Mouse (Mus musculus) cerebellum, postnatal 14 days (tissue): ENCODE data around the gene Htr3b.
A peak's percentile ranks its signal among the peaks of the same experiment; 100 is the strongest.
"Not testable (repeated sequence)": the region's sequence is repeated elsewhere in the genome, so short reads cannot be mapped to it uniquely, and the experiment has no call there.

Experiments used
- DNase-seq, 2 experiments: peaks; one replicate each; pipeline ENCODE4 v3.0.0; 2021; ENCODE audit warnings: mixed read lengths in 2 of 2

Htr3b gene

DNA sequence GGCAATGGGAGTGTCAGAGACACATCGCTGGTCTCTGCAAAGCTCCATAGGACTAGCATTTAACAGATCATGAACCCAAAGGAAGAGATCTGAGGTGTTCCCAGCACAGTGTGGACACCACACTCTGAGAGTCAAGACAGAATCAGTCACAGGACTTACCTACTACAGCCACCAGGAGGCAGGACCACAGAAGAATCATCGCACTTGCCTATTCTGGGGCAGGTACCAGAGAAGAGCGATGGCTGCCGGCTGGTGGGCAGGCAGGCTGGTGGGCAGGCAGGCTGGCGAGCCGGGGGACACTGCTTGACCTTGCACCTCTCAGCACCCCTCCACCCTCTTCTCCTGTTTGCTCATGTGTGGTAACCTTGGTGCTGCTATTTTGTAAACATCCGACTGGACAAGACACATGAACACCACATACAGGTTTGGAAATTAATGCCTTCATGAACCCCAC, at the start of gene Htr3b:
Gene Htr3b, minus strand, starts transcription at position 404 of the 454 bp plus-strand sequence.
- DNase-seq, result no peak

- DNase-seq, result no peak
These were observed 34.5 kb upstream of the Htr3b start for GRCm38 (mm10) chr9:48999256-48999655.

DNA sequence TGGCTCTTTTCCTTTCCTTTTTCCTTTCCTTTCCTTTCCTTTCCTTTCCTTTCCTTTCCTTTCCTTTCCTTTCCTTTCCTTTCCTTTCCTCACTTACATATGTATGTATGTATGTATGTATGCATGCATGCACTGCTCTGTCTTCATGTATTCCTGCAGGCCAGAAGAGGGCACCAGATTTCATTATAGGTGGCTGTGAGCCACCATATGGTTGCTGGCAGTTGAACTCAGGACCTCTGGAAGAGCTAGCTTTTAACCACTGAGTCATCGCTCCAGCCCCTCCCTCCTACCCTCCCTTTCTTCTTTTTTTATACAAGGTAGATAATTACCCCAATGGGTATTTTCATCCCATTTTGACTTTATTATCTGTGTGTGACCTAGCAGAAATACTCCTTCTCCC, 30.9 kb upstream of the Htr3b start:
- DNase-seq, result no peak

- DNase-seq, result no peak
These were observed 30.0 kb upstream of the Htr3b start for GRCm38 (mm10) chr9:48994779-48995178.

DNA sequence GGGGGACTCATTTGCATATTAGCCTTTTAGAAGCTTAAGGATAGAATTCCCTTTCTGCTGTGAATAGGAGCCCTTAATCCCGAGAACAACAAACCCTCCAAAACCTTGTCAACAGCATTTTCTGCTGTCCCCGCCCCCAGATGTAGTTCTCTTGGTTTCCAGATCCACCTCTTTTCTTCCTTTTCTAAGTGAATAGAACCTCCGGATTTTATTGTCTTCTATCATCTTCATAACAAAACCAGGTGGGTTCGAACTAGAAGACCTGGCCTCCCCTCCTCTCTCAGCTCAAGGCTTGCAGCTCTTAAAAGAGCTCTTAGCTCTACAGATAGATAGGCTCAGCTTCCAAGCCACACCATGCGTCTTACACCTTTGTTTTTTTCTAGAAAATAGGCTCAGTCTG, 26.9 kb upstream of the Htr3b start:
- no peak for DNase-seq

- DNase-seq, result peak; percentile 34 to 45
These were observed 22.7 kb upstream of the Htr3b start for GRCm38 (mm10) chr9:48987201-48988101.

DNA sequence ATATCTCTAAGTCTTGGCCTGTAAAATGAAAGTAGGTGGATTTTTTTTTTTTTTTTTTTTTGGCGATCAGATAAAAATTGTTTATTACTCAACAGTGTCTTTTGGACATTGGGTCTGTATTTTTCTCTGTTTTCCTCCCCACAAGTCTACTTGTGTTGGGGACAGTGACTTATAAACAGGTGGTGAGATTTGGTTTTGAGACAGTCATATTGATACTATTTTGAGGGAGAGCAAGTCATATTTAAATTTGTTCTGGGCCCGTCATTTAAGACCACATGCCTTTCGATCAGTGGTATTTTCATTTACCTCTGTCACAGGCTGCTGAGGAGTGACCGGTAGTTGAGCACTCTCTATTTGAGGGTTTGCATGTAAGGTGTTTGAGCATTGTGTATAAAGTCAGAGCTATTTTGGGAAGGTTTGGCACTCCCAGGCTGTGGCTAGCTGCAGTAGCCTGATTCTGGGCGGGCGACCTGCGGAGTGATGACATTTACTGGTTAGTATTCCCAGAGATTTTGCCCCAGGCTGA, 21.9 kb upstream of the Htr3b start:
- DNase-seq, result peak; percentile 55 to 68

- no peak for DNase-seq
These were observed 20.9 kb upstream of the Htr3b start for GRCm38 (mm10) chr9:48985708-48986088.

DNA sequence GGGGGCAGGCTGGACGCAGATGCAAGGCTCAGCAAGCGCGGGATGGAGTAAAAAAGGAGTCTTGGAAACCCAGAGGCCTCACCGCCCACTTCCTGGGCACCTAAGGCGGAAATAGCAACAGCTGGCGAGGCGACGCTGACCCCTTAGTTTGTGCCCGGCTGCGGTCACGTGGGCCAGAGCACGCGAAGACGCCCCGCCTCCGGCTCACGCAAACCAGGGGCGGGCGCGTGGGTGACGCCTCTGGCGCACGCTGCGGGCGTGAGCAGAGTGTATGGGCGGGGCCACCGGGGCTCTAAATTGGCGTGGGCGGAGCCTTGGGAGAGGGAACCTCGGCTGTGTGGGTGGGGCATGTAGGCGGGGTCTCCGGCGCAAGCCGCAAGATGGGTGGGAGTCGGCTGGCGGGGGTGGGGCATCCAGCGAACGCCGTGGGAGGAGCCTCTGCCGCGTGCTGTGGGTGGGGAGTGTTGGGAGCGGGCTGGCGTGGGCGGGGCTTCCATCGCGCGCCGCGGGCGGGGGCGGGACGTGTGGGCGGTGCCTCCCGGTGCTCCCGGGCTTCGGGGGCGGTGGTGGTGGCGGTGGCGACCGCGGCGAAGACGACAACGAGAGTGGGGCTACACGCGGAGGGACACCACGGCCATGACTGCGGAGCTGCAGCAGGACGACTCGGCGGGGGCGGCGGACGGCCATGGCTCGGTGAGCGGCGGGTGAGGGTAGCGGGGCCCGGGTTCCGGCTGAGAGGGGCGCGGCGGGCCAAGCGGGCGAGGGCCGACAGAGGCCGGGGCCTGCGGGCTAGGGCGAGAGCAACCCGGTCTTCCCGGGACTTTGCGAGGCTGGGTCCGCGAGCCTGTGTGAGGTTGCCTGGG, 20.3 kb upstream of the Htr3b start, which contains the start of gene Usp28:
Gene Usp28, plus strand, starts transcription at position 531 of the 863 bp plus-strand sequence.
- DNase-seq, result peak; percentile 100

GRCm38 (mm10) chr9:48984320-48984844, 19.6 kb upstream of the Htr3b start:
- DNase-seq, result no peak

DNA sequence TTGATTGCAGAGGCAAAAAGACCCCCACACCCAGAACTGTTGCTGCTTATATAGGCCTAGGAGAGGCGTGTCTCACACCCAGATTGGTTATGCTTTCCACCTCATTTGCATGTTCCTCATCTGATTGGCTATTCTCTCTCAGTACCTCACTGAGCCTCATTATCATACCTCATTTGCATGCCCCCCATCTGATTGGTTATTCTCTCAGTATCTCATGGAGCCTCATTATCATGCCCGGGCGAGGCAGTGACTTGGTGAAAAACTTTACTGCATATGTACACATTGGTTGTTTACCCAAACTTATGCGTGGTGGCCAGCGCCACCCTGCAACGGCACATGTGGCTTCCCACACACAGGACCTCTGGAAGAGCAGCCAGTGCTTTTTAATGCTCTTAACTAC, 19.0 kb upstream of the Htr3b start:
- DNase-seq, result not testable (repeated sequence)

DNA sequence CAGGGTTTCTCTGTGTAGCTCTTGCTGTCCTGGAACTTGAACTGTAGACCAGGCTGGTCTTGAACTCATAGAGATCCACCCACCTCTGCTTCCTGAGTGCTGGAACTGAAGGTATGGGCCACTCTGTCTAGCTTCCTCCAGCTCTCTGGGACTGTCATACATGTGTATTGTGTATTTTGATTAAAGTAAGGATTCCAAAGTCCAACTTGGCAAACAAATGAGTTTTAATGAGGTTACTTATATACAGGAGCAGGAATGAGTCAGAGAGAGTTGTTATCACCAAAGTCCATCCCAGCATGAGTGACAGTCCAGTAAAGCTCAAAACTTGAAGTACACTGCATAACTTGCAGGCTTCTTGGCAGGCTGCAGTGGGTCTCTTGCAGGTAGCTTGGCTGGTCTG, 17.0 kb upstream of the Htr3b start:
- no peak for DNase-seq

GRCm38 (mm10) chr9:48980781-48981180, 16.0 kb upstream of the Htr3b start:
- DNase-seq, result no peak

- DNase-seq, result no peak
These were observed 15.6 kb upstream of the Htr3b start for GRCm38 (mm10) chr9:48980371-48980770.

DNA sequence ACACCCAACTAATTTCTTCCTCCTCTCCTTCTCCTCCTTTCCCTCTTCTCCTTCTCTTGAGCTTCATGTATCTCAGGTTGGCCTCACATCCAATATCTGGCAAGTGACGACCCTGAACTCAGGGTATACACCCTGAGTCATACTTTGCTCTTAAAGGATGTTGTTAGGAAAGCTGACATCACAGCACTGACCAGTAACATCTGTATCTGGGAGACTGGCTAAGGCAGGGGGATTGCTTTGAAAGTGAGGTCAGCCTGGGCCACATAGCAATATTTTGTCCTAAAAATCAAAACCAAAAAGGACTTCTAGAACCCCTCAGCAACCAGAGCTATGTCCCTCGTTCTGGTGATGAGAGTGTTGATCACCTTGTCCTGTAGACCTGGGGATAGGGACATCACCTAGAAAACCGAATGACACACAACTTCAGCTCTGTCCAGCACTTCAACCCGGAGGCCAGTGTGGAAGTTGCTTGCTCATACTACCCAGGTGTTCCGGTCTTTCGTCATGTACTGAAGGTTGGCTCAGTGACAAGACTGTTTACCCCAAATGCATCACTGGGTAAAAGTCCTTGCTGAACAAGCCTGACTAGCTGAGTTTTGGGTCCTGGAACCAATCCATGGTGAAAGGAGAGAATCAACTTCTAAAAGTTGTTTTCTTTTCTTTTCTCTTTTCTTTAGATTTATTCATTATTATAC, 12.0 kb upstream of the Htr3b start:
- no peak for DNase-seq

DNA sequence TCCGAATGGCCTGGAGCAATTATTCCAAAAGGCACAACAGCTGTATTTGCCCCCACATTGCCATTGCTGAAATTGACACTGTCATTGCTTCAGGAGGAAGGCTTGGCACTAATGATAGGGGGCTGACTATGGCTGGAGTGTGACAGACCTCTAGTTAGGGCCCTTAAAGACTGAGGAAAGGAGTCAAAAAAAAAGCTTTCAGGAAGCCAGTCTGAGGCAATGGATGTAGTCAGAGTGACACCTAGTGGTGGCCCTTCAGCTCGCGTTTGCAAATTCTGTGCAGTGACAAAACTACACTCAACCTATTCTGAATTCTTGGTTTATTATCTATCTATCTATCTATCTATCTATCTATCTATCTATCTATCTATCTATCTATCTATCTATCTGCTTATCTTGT, 7.7 kb upstream of the Htr3b start:
- peak; percentile 76 to 82 for DNase-seq

GRCm38 (mm10) chr9:48962131-48962530, 2.7 kb downstream of the Htr3b start:
- DNase-seq, result no peak

DNA sequence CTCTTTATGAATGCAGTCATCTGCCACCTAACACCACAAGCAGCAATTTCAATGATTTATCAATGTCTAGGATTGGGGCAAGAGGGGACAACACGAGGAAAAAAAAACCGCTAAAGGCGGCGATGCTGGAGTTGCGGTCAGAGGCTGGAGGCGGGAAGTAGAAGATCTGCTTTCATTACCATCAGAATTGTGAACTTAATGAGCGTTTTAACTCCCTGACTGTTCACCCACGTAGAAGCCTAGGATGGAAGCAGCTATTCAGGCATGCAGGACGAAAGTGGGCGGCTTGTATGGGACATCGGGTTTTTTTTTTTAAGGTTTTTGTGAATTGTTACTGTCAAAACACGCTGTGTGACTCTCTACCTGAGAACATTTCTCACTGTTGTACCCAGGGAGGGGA, 3.5 kb downstream of the Htr3b start:
- no peak for DNase-seq

- no peak for DNase-seq
These were observed 17.2 kb downstream of the Htr3b start for GRCm38 (mm10) chr9:48947565-48947964.

- peak; percentile 10 to 19 for DNase-seq
These were observed 22.4 kb downstream of the Htr3b start for GRCm38 (mm10) chr9:48942349-48942748.

- DNase-seq, result peak; percentile 43 to 67
These were observed 35.4 kb downstream of the Htr3b start for GRCm38 (mm10) chr9:48929436-48929835.

- DNase-seq, result peak; percentile 19 to 24
These were observed 36.0 kb downstream of the Htr3b start for GRCm38 (mm10) chr9:48928781-48929180.
